Mouse (Mus musculus) bone marrow macrophage, adult 2 months (primary cell): ENCODE data around the gene Tacr2.

Experiments used
- CTCF ChIP-seq: IDR thresholded peaks from 2 replicates; pipeline ENCODE4 v1.5.1; 2012; ENCODE audit warnings: low read depth, mild to moderate bottlenecking, low read length, moderate library complexity
- POLR2A ChIP-seq: IDR thresholded peaks from 2 replicates; pipeline ENCODE4 v1.6.1; 2012; ENCODE audit warnings: mild to moderate bottlenecking, low read depth, low read length, borderline replicate concordance

DNA sequence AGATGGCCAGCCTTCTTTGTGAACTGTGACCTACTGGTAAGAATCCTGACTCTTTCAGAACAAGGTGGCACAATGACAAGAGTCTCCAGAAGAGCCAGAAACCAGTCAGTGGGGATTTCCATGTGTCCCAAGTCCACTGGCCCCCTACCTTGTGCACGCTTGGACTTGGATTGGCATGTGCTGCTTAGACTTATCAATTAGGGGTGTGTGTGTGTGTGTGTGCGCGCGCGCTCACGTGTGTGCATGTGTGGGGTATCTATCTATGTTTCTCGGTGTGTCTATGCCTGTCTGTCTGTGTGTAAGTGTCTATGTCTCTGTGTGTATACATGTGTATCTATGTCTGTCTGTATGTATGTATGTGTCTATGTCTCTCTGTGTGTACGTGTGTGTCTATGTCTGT is 36.6 kb upstream of the Tacr2 start:
- TF ChIP-seq CTCF (no peak), POLR2A (no peak)
